Mouse (Mus musculus) liver, postnatal 0 days (tissue): ENCODE measurements around the gene Map3k6. TPM values are rescaled to one million over a fixed set of nuclear protein-coding genes. Genes with fewer than 3 reads are reported as not detected.

Experiments
- ATAC-seq: fragments of 200-750 bp; cut with Nextera tagmentation; 2 replicates; pipeline ENCODE4 v1.8.0; 2017; ENCODE audit warnings: mild to moderate bottlenecking, moderate library complexity
- DNase-seq: peaks from one replicate; pipeline ENCODE4 v3.0.0-alpha.2; 2016
- H3K27ac ChIP-seq: fragments of 300-500 bp; sonication (generic); 2 replicates; pipeline ENCODE4 v1.5.1; 2014; ENCODE audit warnings: antibody characterized with exemption, moderate library complexity, mild to moderate bottlenecking, low read depth
- H3K27me3 ChIP-seq: fragments of 300-500 bp; sonication (generic); 2 replicates; pipeline ENCODE4 v1.6.1; 2014; ENCODE audit warnings: low read length, control low read depth, mixed read lengths; ENCODE audit not compliant: insufficient read depth
- H3K36me3 ChIP-seq: fragments of 300-500 bp; sonication (generic); replicated peaks from 2 replicates; pipeline ENCODE4 v1.6.1; 2014; ENCODE audit warnings: mild to moderate bottlenecking, control low read depth, low read length, moderate library complexity, mixed read lengths; ENCODE audit not compliant: insufficient read depth
- H3K4me1 ChIP-seq: fragments of 300-500 bp; sonication (generic); 2 replicates; pipeline ENCODE4 v1.6.1; 2014; ENCODE audit warnings: antibody characterized with exemption, mild to moderate bottlenecking, control low read depth; ENCODE audit not compliant: insufficient read depth
- H3K4me2 ChIP-seq: fragments of 300-500 bp; sonication (generic); 2 replicates; pipeline ENCODE4 v1.6.1; 2014; ENCODE audit warnings: low read depth, mild to moderate bottlenecking, low read length, moderate library complexity, mixed read lengths
- H3K4me3 ChIP-seq: fragments of 300-500 bp; sonication (generic); 2 replicates; pipeline ENCODE4 v1.5.1; 2014; ENCODE audit warnings: low read depth, low read length
- H3K9ac ChIP-seq: fragments of 300-500 bp; sonication (generic); replicated peaks from 2 replicates; pipeline ENCODE4 v1.6.1; 2014; ENCODE audit warnings: mild to moderate bottlenecking, moderate library complexity
- H3K9me3 ChIP-seq: fragments of 300-500 bp; sonication (generic); 2 replicates; pipeline ENCODE4 v1.6.1; 2016; ENCODE audit warnings: mild to moderate bottlenecking, control low read depth, low read length, mixed read lengths
- CTCF ChIP-seq: sonication (generic); IDR thresholded peaks from 2 replicates; pipeline ENCODE4 v1.5.1; 2016; ENCODE audit warnings: antibody characterized with exemption, low read depth
- EP300 ChIP-seq: IDR thresholded peaks from 2 replicates; pipeline ENCODE4 v1.6.1; 2016; ENCODE audit warnings: antibody characterized with exemption, low read depth, mild to moderate bottlenecking
- WGBS: fragments of 180-500 bp; shearing (Covaris S2); extraction: QIAGEN DNeasy Blood & Tissue Kit; methylation state at CpG from one replicate; pipeline ENCODE4 v1.1.7; 2014; ENCODE audit not compliant: insufficient replicate concordance; 5-methylcytosine and 5-hydroxymethylcytosine counted together
- polyA plus RNA-seq: library from polyadenylated mRNA; unstranded; fragments of >200 nt; fragmentation: Nextera tagmentation; extraction: Ambion mirVana; gene quantifications from 2 replicates; pipeline ENCODE4 v1.2.1, GENCODE M21; 2015

Map3k6 gene
- polyA plus RNA-seq, 1 experiment from 2014 or later, result 1.3 TPM

DNA sequence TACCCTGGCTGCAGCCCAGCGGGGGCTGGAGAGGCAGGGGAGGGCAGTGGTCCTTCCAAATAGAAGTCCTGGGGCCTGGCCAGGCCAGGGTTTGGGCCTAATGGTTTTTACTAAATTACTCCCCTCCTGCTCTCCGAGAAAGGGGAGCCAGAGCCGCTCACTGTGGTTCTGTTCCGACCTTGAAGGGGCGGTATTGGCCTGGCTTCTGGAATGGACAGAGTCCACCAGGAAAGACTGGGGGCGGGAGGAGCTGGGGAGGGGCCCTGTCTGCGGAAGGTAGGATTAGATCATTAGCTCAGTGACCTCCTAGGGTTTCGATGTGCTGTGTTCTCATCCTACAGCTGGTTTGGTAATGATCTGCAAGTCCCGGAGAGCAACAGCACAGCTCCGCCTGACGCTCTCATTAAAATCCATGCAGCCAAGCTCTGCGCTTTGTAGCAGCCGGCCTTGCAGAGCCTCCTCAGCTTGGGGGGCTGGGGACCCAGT, 42.8 kb upstream of the Map3k6 start:
- Histone ChIP-seq H3K4me3 (no peak overlapping the region), H3K27me3 (no peaks in the 10 kb centered on the region), H3K27ac (peak overlapping the region; percentile 60), H3K9ac (0 out of 2 replicates have a peak overlapping the region, but pooled peaks have one; percentile 0), H3K9me3 (no peaks in the 10 kb centered on the region), H3K4me2 (no peak overlapping the region), H3K4me1 (peaks cover 27% of the 10 kb centered on the region), H3K36me3 (peaks cover 37% of the 10 kb centered on the region)
- DNase-seq (peak; percentile 53), ATAC-seq (peak; percentile 76)
- WGBS, result 65% methylated on average over 13 of the region's 13 CpGs
- TF ChIP-seq CTCF, result no peak

DNA sequence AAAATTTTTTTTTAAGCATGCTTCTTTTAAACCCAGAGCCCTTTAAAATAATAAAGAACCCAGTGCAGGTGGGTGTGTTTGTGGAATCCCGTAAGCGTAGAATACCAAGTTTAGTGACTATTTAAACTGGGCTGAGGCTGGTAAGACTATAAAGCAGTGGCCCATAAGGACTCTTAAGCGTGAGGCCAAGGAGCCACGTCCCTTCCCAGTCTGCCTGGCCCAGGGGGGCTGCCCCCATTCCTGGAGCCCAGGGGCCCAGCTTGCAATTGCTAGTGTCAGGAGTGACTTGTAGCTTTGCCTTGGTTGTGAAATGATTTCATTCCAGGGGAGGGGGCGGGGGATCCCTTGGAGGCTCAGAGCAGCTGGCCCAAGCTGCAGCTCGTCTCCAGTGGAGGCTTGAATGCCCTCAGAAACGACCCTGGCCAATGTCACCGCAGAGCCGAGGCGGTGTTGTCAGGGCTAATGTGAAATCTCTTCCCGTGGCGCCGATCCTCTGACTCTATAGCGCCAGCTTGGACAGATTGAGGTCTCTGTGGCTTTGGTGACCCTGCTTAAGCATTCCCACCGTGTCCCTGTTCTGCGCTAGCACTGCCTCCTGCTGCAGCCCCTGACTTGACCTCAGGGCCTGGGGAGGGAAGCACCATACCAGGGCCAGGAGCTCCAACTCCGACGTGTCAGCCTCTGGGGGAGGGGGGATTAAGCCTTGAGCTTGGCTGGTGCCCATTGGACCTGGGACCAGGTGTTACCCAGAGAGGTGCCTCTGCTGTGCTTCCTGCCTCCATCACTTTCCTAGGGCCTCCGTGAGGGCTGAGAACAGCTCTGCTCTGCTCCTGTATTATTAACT, 42.1 kb upstream of the Map3k6 start:
- H3K36me3 ChIP-seq, result peaks cover 33% of the 10 kb centered on the region
- no peak for TF ChIP-seq EP300
- TF ChIP-seq CTCF, result no peak
- no peak overlapping the region for H3K4me3 ChIP-seq
- ATAC-seq (no peak), DNase-seq (no peak)
- no peak overlapping the region for H3K9ac ChIP-seq
- 60% methylated on average over 19 of the region's 19 CpGs for WGBS
- no peak overlapping the region for H3K4me2 ChIP-seq
- peaks cover 27% of the 10 kb centered on the region for H3K4me1 ChIP-seq
- no peaks in the 10 kb centered on the region for H3K9me3 ChIP-seq
- H3K27ac ChIP-seq, result peak overlapping the region; percentile 60; the same call in 1 of the 2 replicates
- no peaks in the 10 kb centered on the region for H3K27me3 ChIP-seq

DNA sequence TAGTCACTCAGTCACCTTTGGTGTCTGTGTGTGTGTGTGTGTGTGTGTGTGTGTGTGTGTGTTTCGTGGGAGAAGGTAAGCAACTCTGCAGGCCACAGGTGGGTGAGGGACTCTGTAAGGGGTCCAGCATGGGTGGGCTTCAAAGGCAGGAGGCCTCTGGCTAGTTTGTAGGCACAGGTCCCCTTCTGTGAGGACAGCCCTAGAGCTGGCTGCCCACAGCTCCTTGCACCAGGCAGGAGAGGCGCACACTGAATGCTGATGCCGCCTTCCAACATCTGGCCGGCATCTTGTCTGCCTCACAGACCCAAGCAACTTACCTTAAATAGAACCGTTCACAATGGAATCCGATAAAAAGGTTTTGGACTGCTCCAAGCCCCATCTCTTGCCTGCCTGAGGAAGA, 40.9 kb upstream of the Map3k6 start:
- Histone ChIP-seq H3K9ac (no peak overlapping the region), H3K4me1 (peaks cover 27% of the 10 kb centered on the region), H3K4me3 (no peak overlapping the region), H3K36me3 (peaks cover 26% of the 10 kb centered on the region), H3K27ac (no peak overlapping the region), H3K9me3 (no peaks in the 10 kb centered on the region), H3K27me3 (no peaks in the 10 kb centered on the region), H3K4me2 (no peak overlapping the region)
- ATAC-seq (no peak), DNase-seq (no peak)
- TF ChIP-seq CTCF (no peak), EP300 (no peak)
- WGBS, result 79% methylated on average over 6 of the region's 6 CpGs

DNA sequence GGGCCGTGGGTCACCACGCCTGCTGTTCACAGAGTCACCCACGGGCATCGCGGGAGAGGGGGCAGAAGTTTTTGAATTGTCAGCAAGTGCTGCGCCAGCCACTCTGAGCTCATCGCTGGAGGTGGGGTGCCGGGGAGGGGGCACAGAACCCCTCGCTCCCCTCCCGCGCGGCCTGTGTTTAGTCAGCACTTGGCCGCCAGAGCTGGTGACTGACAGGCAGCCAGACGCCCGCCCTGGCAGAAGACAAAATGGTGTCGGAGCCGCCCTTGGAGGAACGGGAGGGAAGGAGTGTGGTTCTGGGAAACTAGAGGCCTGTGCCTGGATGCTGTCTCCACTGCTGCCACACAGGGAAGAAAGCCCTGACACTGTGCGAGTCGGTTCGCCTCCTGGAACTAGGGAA, 40.3 kb upstream of the Map3k6 start:
- Histone ChIP-seq H3K27ac (no peak overlapping the region), H3K27me3 (no peaks in the 10 kb centered on the region), H3K36me3 (peaks cover 20% of the 10 kb centered on the region), H3K4me2 (no peak overlapping the region), H3K4me3 (no peak overlapping the region), H3K4me1 (peaks cover 27% of the 10 kb centered on the region), H3K9ac (no peak overlapping the region), H3K9me3 (no peaks in the 10 kb centered on the region)
- WGBS, result 67% methylated on average over 21 of the region's 21 CpGs
- DNase-seq, result no peak
- ATAC-seq, result no peak
- TF ChIP-seq EP300 (no peak), CTCF (no peak)

DNA sequence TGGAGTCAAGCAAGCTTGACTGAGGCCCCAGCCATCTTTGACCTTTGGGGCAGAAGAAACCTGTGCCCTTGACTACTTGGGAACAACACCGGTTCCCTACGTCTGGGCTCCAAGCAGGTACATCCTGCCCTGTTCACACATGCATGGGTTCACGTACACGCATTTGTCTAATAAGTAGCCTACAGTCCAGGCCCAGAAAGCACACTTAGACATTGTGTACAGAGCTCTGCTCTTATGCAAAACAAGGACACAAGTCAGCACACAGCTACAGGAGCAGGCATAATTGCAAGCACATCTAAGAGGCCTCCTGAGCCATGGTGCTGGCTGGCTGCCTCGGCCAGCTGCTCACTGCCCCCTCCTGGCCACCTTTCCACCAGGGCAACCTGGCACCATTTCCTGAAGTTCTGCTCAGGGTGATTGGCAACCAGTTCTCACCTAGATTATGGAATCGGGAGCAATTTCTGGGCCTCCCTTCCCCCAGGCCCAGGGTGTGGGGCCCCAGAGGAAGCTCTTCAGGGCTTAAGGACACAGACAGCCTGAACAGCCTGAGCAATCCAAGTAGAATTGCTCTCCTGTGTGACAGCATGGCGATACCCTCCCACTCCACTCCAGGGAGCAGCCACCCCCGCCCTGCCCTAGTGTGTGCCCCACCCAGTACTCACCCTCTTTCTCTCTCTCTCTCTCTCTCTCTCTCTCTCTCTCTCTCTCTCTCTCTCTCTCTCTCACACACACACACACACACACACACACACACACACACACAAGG, 39.4 kb upstream of the Map3k6 start:
- H3K4me3 ChIP-seq, result no peak overlapping the region
- peaks cover 11% of the 10 kb centered on the region for H3K36me3 ChIP-seq
- no peak for TF ChIP-seq EP300
- TF ChIP-seq CTCF, result peak; percentile 84
- WGBS, result 61% methylated on average over 8 of the region's 8 CpGs
- no peak overlapping the region for H3K4me2 ChIP-seq
- DNase-seq (peak; percentile 74), ATAC-seq (peak; percentile 45)
- no peak overlapping the region for H3K9ac ChIP-seq
- H3K4me1 ChIP-seq, result peaks cover 27% of the 10 kb centered on the region
- H3K27me3 ChIP-seq, result no peaks in the 10 kb centered on the region
- no peaks in the 10 kb centered on the region for H3K9me3 ChIP-seq
- H3K27ac ChIP-seq, result 0 out of 2 replicates have a peak overlapping the region, but pooled peaks have one; percentile 23

DNA sequence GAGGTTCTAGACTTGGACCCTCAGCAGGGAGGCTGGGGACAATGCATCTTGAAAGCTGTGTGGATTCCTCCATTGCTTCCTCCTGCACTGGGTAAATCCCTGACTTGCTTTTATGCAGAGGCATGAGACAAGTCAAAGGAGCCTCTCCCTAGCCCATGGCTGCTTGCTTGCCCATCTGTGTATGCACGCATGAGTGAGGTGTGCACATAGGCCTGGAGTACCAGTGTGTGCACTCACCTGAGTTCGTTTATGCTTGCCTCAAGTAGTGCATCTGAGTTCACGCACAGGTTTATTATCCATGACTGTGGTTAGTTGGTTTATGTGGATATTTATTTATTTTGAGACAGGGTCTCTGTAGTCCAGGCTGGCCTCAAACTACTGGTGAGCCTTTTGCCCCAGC, 38.4 kb upstream of the Map3k6 start:
- Histone ChIP-seq H3K9me3 (no peaks in the 10 kb centered on the region), H3K4me3 (no peak overlapping the region), H3K36me3 (0 out of 2 replicates have a peak, but pooled peaks cover 2% of the 10 kb centered on the region), H3K4me2 (no peak overlapping the region), H3K4me1 (peaks cover 25% of the 10 kb centered on the region), H3K27me3 (no peaks in the 10 kb centered on the region), H3K27ac (no peak overlapping the region), H3K9ac (no peak overlapping the region)
- 84% methylated on average over 3 of the region's 3 CpGs for WGBS
- no peak for ATAC-seq
- TF ChIP-seq EP300 (no peak), CTCF (no peak)
- no peak for DNase-seq
